7 mouse cellular contexts compared by ENCODE assay signal in the genomic region with DNA sequence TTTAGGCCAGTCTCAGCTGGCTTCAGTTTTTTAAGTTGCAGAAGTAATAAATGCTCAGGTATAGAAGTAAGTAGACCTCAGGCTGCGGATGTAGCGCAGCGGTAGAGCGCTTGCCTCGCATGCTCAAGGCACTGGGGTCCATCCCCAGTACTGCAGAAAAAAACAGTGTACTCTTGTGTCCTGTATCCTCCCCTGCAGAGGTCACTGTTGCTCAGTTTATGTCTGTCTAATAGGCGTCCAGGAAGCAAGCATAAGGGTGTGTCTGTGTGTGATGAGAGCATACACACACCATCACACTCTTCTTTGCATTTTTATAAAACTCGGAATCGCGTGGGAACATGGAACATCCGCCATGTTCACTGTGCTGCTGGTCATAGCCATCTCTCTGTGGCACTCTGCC. TPM values are rescaled to one million over a fixed set of nuclear protein-coding genes. Genes with fewer than 3 reads are reported as not detected.
A peak's percentile ranks its signal among the peaks of the same experiment; 100 is the strongest.
DNase-seq lines count a peak whose midpoint lies in the region; ATAC-seq and TF ChIP-seq lines count a peak whose summit lies in the region.

No protein-coding gene starts in this region.

- no peaks in the 10 kb centered on the region for H3K27me3 ChIP-seq in liver, embryonic 14.5 days (ENCODE audit: control insufficient read depth, insufficient read depth, low read length)

- peaks cover 47% of the 10 kb centered on the region for H3K36me3 ChIP-seq in liver, embryonic 14.5 days (replicated peaks; ENCODE audit: control insufficient read depth, insufficient read depth, low read depth)

- H3K9me3 ChIP-seq in liver, embryonic 14.5 days (ENCODE audit: control insufficient read depth, low read length): no peaks in the 10 kb centered on the region

- WGBS in liver, embryonic 14.5 days (ENCODE audit: insufficient replicate concordance): 75% methylated on average over 10 of the region's 10 CpGs

- no peak for TF ChIP-seq EP300 in liver, embryonic 14.5 days (IDR thresholded peaks at IDR 0.05; ENCODE audit: low read depth)

- H3K4me1 ChIP-seq in liver, embryonic 14.5 days (replicated peaks; ENCODE audit: control insufficient read depth in 2 of 2, insufficient read depth in 2 of 2, low read length in 1 of 2): peaks cover 2 to 10% of the 10 kb centered on the region in 2 experiments; a peak in 3 of 4 replicates

- TF ChIP-seq CTCF in left cerebral cortex, adult 2 months (IDR thresholded peaks at IDR 0.05): peak; percentile 42
- peak; percentile 60 for TF ChIP-seq CTCF in liver, embryonic 14.5 days (IDR thresholded peaks at IDR 0.05; ENCODE audit: low read depth)

- ATAC-seq in liver, embryonic 14.5 days (ENCODE audit: insufficient read depth): peak; percentile 39

- no peak overlapping the region for H3K4me3 ChIP-seq in left cerebral cortex, adult 2 months
- no peak overlapping the region for H3K4me3 ChIP-seq in liver, embryonic 14.5 days (ENCODE audit: insufficient read depth in 1 of 2, low read depth in 2 of 2, low read length in 2 of 2)

- intact Hi-C loops in left cerebral cortex, adult 2 months (cut with DNase I): no loop called here
- intact Hi-C loops in left cerebral cortex, postnatal 25 days (cut with DNase I): no loop called here
- intact Hi-C loops in left cerebral cortex, postnatal 10 days (cut with DNase I): no loop called here

- no peak overlapping the region for H3K9ac ChIP-seq in liver, embryonic 14.5 days (replicated peaks)

- DNase-seq in left cerebral cortex, adult 2 months (ENCODE audit: extremely low spot score in 1 of 2, low spot score in 2 of 2): peak in 1 of 2 experiments; percentile 16
- DNase-seq in left cerebral cortex, postnatal 25 days (ENCODE audit: low spot score in 2 of 2): no peak
- DNase-seq in R1 (ENCODE audit: low read depth, low spot score): peak; percentile 64
- no peak for DNase-seq in liver, embryonic 14.5 days (ENCODE audit: low read depth in 3 of 3, low spot score in 3 of 3)
- peak; percentile 59 for DNase-seq in thymus, postnatal 0 days (ENCODE audit: low spot score)
- no peak for DNase-seq in left cerebral cortex, postnatal 10 days (ENCODE audit: extremely low spot score in 1 of 2, low spot score in 2 of 2)
- DNase-seq in layer of hippocampus, postnatal 14 days (ENCODE audit: low spot score in 2 of 2): no peak

- H3K27ac ChIP-seq in left cerebral cortex, adult 2 months: peak overlapping the region; percentile 66; the same call in 1 of the 2 replicates
- no peak overlapping the region for H3K27ac ChIP-seq in liver, embryonic 14.5 days

- H3K4me2 ChIP-seq in liver, embryonic 14.5 days (ENCODE audit: low read depth): no peak overlapping the region

RNA-seq across cellular contexts. Expression of a gene that starts 9.3 kb away (rescaled TPM):
- 10 to 100 TPM; 51.0 to 52.2 TPM for total RNA-seq in left cerebral cortex, adult 2 months (2021)
- total RNA-seq in left cerebral cortex, postnatal 25 days (2021): 10 to 100 TPM; 47.7 to 50.8 TPM
- 5.6 and 6.6 TPM in 2 replicates for polyA plus RNA-seq in liver, embryonic 14.5 days (2012; rRNA removed)
- polyA plus RNA-seq in liver, embryonic 14.5 days (2014; fragmentation: Nextera tagmentation; extraction: Ambion mirVana): 7.2 and 8.9 TPM in 2 replicates
- polyA plus RNA-seq in thymus, postnatal 0 days (2015; fragmentation: Nextera tagmentation; extraction: Ambion mirVana): 17.1 and 18.8 TPM in 2 replicates
- total RNA-seq in left cerebral cortex, postnatal 10 days (2021): 10 to 100 TPM; 49.9 to 51.7 TPM
- 10 to 100 TPM; 45.9 to 46.2 TPM for total RNA-seq in layer of hippocampus, postnatal 14 days (2021)

RNA-seq across cellular contexts. Expression of a gene that starts 10.1 kb away (rescaled TPM):
- 100 to 1,000 TPM; 287 to 321 TPM for total RNA-seq in left cerebral cortex, adult 2 months (2021)
- total RNA-seq in left cerebral cortex, postnatal 25 days (2021): 100 to 1,000 TPM; 314 to 335 TPM
- polyA plus RNA-seq in liver, embryonic 14.5 days (2012; rRNA removed): 41.3 and 43.0 TPM in 2 replicates
- 27.2 and 32.2 TPM in 2 replicates for polyA plus RNA-seq in liver, embryonic 14.5 days (2014; fragmentation: Nextera tagmentation; extraction: Ambion mirVana)
- 57.1 and 60.9 TPM in 2 replicates for polyA plus RNA-seq in thymus, postnatal 0 days (2015; fragmentation: Nextera tagmentation; extraction: Ambion mirVana)
- 100 to 1,000 TPM; 269 to 272 TPM for total RNA-seq in left cerebral cortex, postnatal 10 days (2021)
- 100 to 1,000 TPM; 279 to 300 TPM for total RNA-seq in layer of hippocampus, postnatal 14 days (2021)

RNA-seq across cellular contexts. Expression of a gene that starts 16.9 kb away (rescaled TPM):
- 10 to 100 TPM in 1 of 2 experiments, 1 to 10 TPM in 1; 6.3 to 12.0 TPM for total RNA-seq in left cerebral cortex, adult 2 months (2021)
- 1 to 10 TPM; 3.8 to 7.3 TPM for total RNA-seq in left cerebral cortex, postnatal 25 days (2021)
- 2.5 and 3.2 TPM in 2 replicates for polyA plus RNA-seq in liver, embryonic 14.5 days (2012; rRNA removed)
- 1.8 and 2.2 TPM in 2 replicates for polyA plus RNA-seq in liver, embryonic 14.5 days (2014; fragmentation: Nextera tagmentation; extraction: Ambion mirVana)
- polyA plus RNA-seq in thymus, postnatal 0 days (2015; fragmentation: Nextera tagmentation; extraction: Ambion mirVana): 70.6 and 80.0 TPM in 2 replicates
- total RNA-seq in left cerebral cortex, postnatal 10 days (2021): 1 to 10 TPM; 6.4 to 6.8 TPM
- total RNA-seq in layer of hippocampus, postnatal 14 days (2021): 1 to 10 TPM; 6.8 to 9.1 TPM

RNA-seq across cellular contexts. Expression of a gene that starts 44.6 kb away (rescaled TPM):
- total RNA-seq in left cerebral cortex, adult 2 months (2021): 1 to 10 TPM; 3.2 to 6.2 TPM
- total RNA-seq in left cerebral cortex, postnatal 25 days (2021): 1 to 10 TPM; 3.9 to 4.9 TPM
- polyA plus RNA-seq in liver, embryonic 14.5 days (2012; rRNA removed): 157 and 160 TPM in 2 replicates
- polyA plus RNA-seq in liver, embryonic 14.5 days (2014; fragmentation: Nextera tagmentation; extraction: Ambion mirVana): 61.7 and 67.3 TPM in 2 replicates
- polyA plus RNA-seq in thymus, postnatal 0 days (2015; fragmentation: Nextera tagmentation; extraction: Ambion mirVana): 77.9 and 80.3 TPM in 2 replicates
- 1 to 10 TPM; 3.9 to 4.3 TPM for total RNA-seq in left cerebral cortex, postnatal 10 days (2021)
- 1 to 10 TPM; 5.5 to 5.8 TPM for total RNA-seq in layer of hippocampus, postnatal 14 days (2021)

RNA-seq across cellular contexts. Expression of a gene that starts 49.3 kb away (rescaled TPM):
- 100 to 1,000 TPM; 188 to 196 TPM for total RNA-seq in left cerebral cortex, adult 2 months (2021)
- total RNA-seq in left cerebral cortex, postnatal 25 days (2021): 100 to 1,000 TPM; 176 to 184 TPM
- polyA plus RNA-seq in liver, embryonic 14.5 days (2012; rRNA removed): 0.68 and 0.92 TPM in 2 replicates
- polyA plus RNA-seq in liver, embryonic 14.5 days (2014; fragmentation: Nextera tagmentation; extraction: Ambion mirVana): 0.09 and 0.14 TPM in 2 replicates
- polyA plus RNA-seq in thymus, postnatal 0 days (2015; fragmentation: Nextera tagmentation; extraction: Ambion mirVana): 0.13 and 0.18 TPM in 2 replicates
- total RNA-seq in left cerebral cortex, postnatal 10 days (2021): 100 to 1,000 TPM; 103 TPM
- total RNA-seq in layer of hippocampus, postnatal 14 days (2021): 100 to 1,000 TPM; 115 to 120 TPM

Comparison
In these comparisons a context has a peak if more than half of its experiments do, and no peak if none do; other contexts are left out.
1. DNase-seq: peak in R1 (single experiment) and thymus, postnatal 0 days (single experiment); none in left cerebral cortex, postnatal 25 days (0 of 2), liver, embryonic 14.5 days (0 of 3), left cerebral cortex, postnatal 10 days (0 of 2) and layer of hippocampus, postnatal 14 days (0 of 2).